Mouse (Mus musculus): Measurements from ENCODE around the gene Zfhx3. TPM values are rescaled to one million over a fixed set of nuclear protein-coding genes. Genes with fewer than 3 reads are reported as not detected.

Zfhx3 gene
- polyA plus RNA-seq, 1 experiment from 2014 or later, result 3.3 TPM

DNA sequence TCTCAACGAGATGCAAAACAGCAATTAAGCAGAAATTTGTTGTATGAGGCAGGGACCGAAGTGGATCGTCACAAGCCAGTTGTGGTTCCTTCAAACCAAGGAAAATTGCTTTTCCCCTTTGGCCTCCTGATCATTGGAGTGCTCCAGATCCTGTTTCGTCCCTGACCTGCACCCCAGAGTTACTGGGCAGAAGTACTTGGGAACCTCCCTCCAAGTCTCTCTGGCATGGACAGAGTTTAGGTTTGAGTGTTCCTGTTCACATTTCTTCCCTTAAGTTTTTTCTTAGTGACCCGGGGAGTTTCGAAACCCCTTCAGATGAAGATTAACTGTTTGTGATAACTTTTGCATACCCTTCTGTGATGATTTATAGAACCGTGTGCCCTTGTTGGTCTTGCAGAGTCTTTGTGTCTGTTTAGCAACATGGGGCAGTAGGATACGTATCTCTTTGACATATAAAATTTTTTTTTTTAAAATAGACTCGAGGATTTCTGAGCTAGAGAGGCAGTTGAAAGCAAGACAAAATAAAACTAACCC lies 788.5 kb downstream of the Zfhx3 start:
- Histone ChIP-seq H3K27me3 (ENCODE audit: control insufficient read depth, insufficient read depth, low read length) (no peaks in the 10 kb centered on the region), H3K4me1 (ENCODE audit: control insufficient read depth, insufficient read depth, low read length) (peaks cover 24% of the 10 kb centered on the region), H3K4me3 (ENCODE audit: low read length) (no peak overlapping the region), H3K9me3 (replicated peaks; ENCODE audit: control insufficient read depth, low read length) (no peaks in the 10 kb centered on the region), H3K4me2 (ENCODE audit: low read depth, low read length) (no peak overlapping the region), H3K27ac (ENCODE audit: low read length) (no peak overlapping the region), H3K36me3 (ENCODE audit: control insufficient read depth, insufficient read depth) (no peaks in the 10 kb centered on the region), H3K9ac (ENCODE audit: low read length) (no peak overlapping the region)
- 64% methylated on average over 9 of the region's 9 CpGs for WGBS
- no peak for ATAC-seq (replicated peaks; ENCODE audit: extremely low read depth, insufficient read depth, low FRiP score)

- 49% methylated on average over 11 of the region's 11 CpGs for WGBS
- Histone ChIP-seq H3K4me1 (ENCODE audit: control insufficient read depth, insufficient read depth, low read length) (peaks cover 30% of the 10 kb centered on the region), H3K27ac (ENCODE audit: low read length) (no peak overlapping the region), H3K9me3 (replicated peaks; ENCODE audit: control insufficient read depth, low read length) (no peaks in the 10 kb centered on the region), H3K27me3 (ENCODE audit: control insufficient read depth, insufficient read depth, low read length) (no peaks in the 10 kb centered on the region), H3K9ac (ENCODE audit: low read length) (no peak overlapping the region), H3K4me3 (ENCODE audit: low read length) (no peak overlapping the region), H3K4me2 (ENCODE audit: low read depth, low read length) (no peak overlapping the region), H3K36me3 (ENCODE audit: control insufficient read depth, insufficient read depth) (no peaks in the 10 kb centered on the region)
- ATAC-seq (replicated peaks; ENCODE audit: extremely low read depth, insufficient read depth, low FRiP score), result no peak
Observed at GRCm38 (mm10) chr8:108732500-108732899, 790.1 kb downstream of the Zfhx3 start.

GRCm38 (mm10) chr8:108733385-108733784 lies 790.9 kb downstream of the Zfhx3 start:
- no peak overlapping the region for H3K9ac ChIP-seq (ENCODE audit: low read length)

DNA sequence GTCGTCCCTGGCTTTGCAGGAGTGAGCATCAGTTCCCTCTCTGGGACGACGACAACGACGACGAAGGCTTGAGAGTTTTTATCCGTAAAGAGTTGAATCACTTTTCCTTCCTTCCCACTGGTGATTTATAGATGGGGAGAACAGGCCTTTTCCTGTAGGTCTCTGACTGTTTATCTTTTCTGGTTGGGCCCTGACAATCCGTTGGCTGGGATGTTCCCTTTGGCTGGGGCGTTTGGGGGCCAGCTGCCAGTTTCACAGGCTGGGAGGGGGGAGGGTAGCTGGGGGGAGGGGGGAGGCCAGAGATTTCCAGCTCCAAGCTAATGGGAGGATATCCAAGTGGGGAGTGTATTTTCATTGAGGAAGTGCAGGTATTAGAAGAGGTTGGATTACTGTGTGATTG lies 794.0 kb downstream of the Zfhx3 start:
- H3K4me2 ChIP-seq (ENCODE audit: low read depth, low read length), result no peak overlapping the region
- 44% methylated on average over 9 of the region's 9 CpGs for WGBS
- H3K36me3 ChIP-seq (ENCODE audit: control insufficient read depth, insufficient read depth), result no peaks in the 10 kb centered on the region
- H3K27ac ChIP-seq (ENCODE audit: low read length), result peak overlapping the region; percentile 29; the same call in 1 of the 2 replicates
- no peak overlapping the region for H3K9ac ChIP-seq (ENCODE audit: low read length)
- H3K4me1 ChIP-seq (ENCODE audit: control insufficient read depth, insufficient read depth, low read length), result peaks cover 19% of the 10 kb centered on the region
- no peaks in the 10 kb centered on the region for H3K27me3 ChIP-seq (ENCODE audit: control insufficient read depth, insufficient read depth, low read length)
- H3K4me3 ChIP-seq (ENCODE audit: low read length), result no peak overlapping the region
- peak; percentile 43; the same call in 1 of the 2 replicates for ATAC-seq (replicated peaks; ENCODE audit: extremely low read depth, insufficient read depth, low FRiP score)
- no peaks in the 10 kb centered on the region for H3K9me3 ChIP-seq (replicated peaks; ENCODE audit: control insufficient read depth, low read length)

More at GRCm38 (mm10) chr8:108733385-108733784, 790.9 kb downstream of the Zfhx3 start:
- H3K4me1 ChIP-seq (ENCODE audit: control insufficient read depth, insufficient read depth, low read length), result peaks cover 32% of the 10 kb centered on the region
- no peak overlapping the region for H3K27ac ChIP-seq (ENCODE audit: low read length)
- no peak for ATAC-seq (replicated peaks; ENCODE audit: extremely low read depth, insufficient read depth, low FRiP score)
- H3K4me3 ChIP-seq (ENCODE audit: low read length), result no peak overlapping the region
- no peaks in the 10 kb centered on the region for H3K9me3 ChIP-seq (replicated peaks; ENCODE audit: control insufficient read depth, low read length)
- no peaks in the 10 kb centered on the region for H3K36me3 ChIP-seq (ENCODE audit: control insufficient read depth, insufficient read depth)
- 75% methylated on average over 5 of the region's 5 CpGs for WGBS
- H3K4me2 ChIP-seq (ENCODE audit: low read depth, low read length), result no peak overlapping the region
- no peaks in the 10 kb centered on the region for H3K27me3 ChIP-seq (ENCODE audit: control insufficient read depth, insufficient read depth, low read length)

- no peak overlapping the region for H3K4me2 ChIP-seq (ENCODE audit: low read depth, low read length)
- ATAC-seq (replicated peaks; ENCODE audit: extremely low read depth, insufficient read depth, low FRiP score), result no peak
- H3K36me3 ChIP-seq (ENCODE audit: control insufficient read depth, insufficient read depth), result no peaks in the 10 kb centered on the region
- no peaks in the 10 kb centered on the region for H3K27me3 ChIP-seq (ENCODE audit: control insufficient read depth, insufficient read depth, low read length)
- no peaks in the 10 kb centered on the region for H3K9me3 ChIP-seq (replicated peaks; ENCODE audit: control insufficient read depth, low read length)
- H3K9ac ChIP-seq (ENCODE audit: low read length), result no peak overlapping the region
- H3K4me3 ChIP-seq (ENCODE audit: low read length), result no peak overlapping the region
- WGBS, result 84% methylated on average over 10 of the region's 10 CpGs
- peaks cover 16% of the 10 kb centered on the region for H3K4me1 ChIP-seq (ENCODE audit: control insufficient read depth, insufficient read depth, low read length)
- H3K27ac ChIP-seq (ENCODE audit: low read length), result no peak overlapping the region
Observed at GRCm38 (mm10) chr8:108738179-108738578, 795.7 kb downstream of the Zfhx3 start.

DNA sequence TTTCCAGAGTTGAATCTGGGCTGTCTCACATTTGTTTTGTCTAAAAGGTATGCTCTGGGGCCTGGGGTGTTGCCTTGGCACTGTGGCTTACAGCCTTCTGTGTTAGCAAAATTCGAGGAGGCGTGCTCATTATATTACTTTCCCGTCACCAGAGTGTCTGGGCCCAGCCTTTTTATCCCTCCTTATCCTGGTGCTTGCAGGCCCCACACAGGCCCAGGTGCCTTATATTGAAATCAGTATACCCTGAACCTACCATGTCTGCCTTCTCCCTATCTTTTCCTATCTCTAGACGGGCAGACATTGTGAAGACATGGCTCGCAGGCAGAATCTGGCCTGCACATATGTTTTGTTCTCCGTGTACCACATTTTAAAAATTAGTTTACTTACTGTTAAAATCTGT lies 797.1 kb downstream of the Zfhx3 start:
- 85% methylated on average over 6 of the region's 6 CpGs for whole genome bisulfite sequencing
- Histone ChIP-seq H3K27ac (ENCODE audit: low read length) (no peak overlapping the region), H3K36me3 (ENCODE audit: control insufficient read depth, insufficient read depth) (no peaks in the 10 kb centered on the region), H3K4me1 (ENCODE audit: control insufficient read depth, insufficient read depth, low read length) (peaks cover 17% of the 10 kb centered on the region), H3K4me2 (ENCODE audit: low read depth, low read length) (no peak overlapping the region), H3K27me3 (ENCODE audit: control insufficient read depth, insufficient read depth, low read length) (no peaks in the 10 kb centered on the region), H3K9ac (ENCODE audit: low read length) (no peak overlapping the region), H3K9me3 (replicated peaks; ENCODE audit: control insufficient read depth, low read length) (no peaks in the 10 kb centered on the region), H3K4me3 (ENCODE audit: low read length) (no peak overlapping the region)
- no peak for ATAC-seq (replicated peaks; ENCODE audit: extremely low read depth, insufficient read depth, low FRiP score)

GRCm38 (mm10) chr8:108740443-108740842 lies 798.0 kb downstream of the Zfhx3 start:
- no peak overlapping the region for H3K9ac ChIP-seq (ENCODE audit: low read length)
- H3K4me1 ChIP-seq (ENCODE audit: control insufficient read depth, insufficient read depth, low read length), result peaks cover 17% of the 10 kb centered on the region
- H3K4me2 ChIP-seq (ENCODE audit: low read depth, low read length), result no peak overlapping the region
- WGBS, result 87% methylated on average over 13 of the region's 13 CpGs
- H3K9me3 ChIP-seq (replicated peaks; ENCODE audit: control insufficient read depth, low read length), result no peaks in the 10 kb centered on the region
- no peak overlapping the region for H3K4me3 ChIP-seq (ENCODE audit: low read length)
- H3K36me3 ChIP-seq (ENCODE audit: control insufficient read depth, insufficient read depth), result no peaks in the 10 kb centered on the region
- H3K27ac ChIP-seq (ENCODE audit: low read length), result no peak overlapping the region
- ATAC-seq (replicated peaks; ENCODE audit: extremely low read depth, insufficient read depth, low FRiP score), result no peak
- no peaks in the 10 kb centered on the region for H3K27me3 ChIP-seq (ENCODE audit: control insufficient read depth, insufficient read depth, low read length)

DNA sequence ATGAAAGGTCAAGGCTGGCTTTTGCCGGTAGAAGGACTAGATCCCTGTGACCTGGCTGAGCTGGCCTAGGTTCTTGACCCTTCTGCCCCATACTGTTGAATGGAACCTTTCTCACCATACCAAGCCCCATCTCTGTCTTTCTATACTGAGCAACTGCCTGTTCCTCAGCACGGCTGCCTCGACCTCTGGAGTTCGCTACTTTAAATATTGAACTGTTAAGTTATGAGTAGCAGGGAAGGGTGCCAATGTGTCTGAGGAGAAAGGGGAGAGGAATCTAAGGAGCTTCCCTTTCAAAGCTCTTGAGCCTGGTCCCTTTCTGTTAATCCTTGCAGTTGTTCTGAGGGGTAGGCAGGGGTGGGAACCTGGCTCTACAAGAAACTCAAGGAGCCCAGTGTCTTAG lies 799.2 kb downstream of the Zfhx3 start:
- peaks cover 17% of the 10 kb centered on the region for H3K4me1 ChIP-seq (ENCODE audit: control insufficient read depth, insufficient read depth, low read length)
- no peaks in the 10 kb centered on the region for H3K36me3 ChIP-seq (ENCODE audit: control insufficient read depth, insufficient read depth)
- ATAC-seq (replicated peaks; ENCODE audit: extremely low read depth, insufficient read depth, low FRiP score), result no peak
- no peak overlapping the region for H3K4me3 ChIP-seq (ENCODE audit: low read length)
- WGBS, result 78% methylated on average over 4 of the region's 4 CpGs
- no peak overlapping the region for H3K27ac ChIP-seq (ENCODE audit: low read length)
- H3K4me2 ChIP-seq (ENCODE audit: low read depth, low read length), result no peak overlapping the region
- no peaks in the 10 kb centered on the region for H3K27me3 ChIP-seq (ENCODE audit: control insufficient read depth, insufficient read depth, low read length)
- no peak overlapping the region for H3K9ac ChIP-seq (ENCODE audit: low read length)
- no peaks in the 10 kb centered on the region for H3K9me3 ChIP-seq (replicated peaks; ENCODE audit: control insufficient read depth, low read length)

DNA sequence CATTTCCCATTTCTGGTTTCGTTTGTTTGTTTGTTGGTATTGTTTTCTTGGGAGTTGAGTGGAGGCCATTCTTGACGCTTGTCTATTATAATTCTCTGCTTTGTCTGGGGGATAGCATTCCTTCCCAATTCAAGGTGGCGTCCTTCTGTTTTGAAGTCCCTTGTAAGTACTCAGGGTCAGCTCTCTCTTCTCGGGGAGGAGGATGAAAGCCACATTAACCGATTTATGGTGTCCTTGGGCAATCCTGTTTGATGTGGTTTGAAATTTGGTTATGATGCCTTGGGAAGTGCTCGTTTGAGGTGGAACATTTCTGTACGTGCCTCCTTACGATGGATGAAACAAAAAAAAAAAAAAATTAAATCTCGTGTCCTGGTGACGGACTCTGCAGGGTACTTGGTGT lies 800.0 kb downstream of the Zfhx3 start:
- Histone ChIP-seq H3K9ac (ENCODE audit: low read length) (no peak overlapping the region), H3K9me3 (replicated peaks; ENCODE audit: control insufficient read depth, low read length) (no peaks in the 10 kb centered on the region), H3K27ac (ENCODE audit: low read length) (no peak overlapping the region), H3K4me1 (ENCODE audit: control insufficient read depth, insufficient read depth, low read length) (peaks cover 13% of the 10 kb centered on the region), H3K36me3 (ENCODE audit: control insufficient read depth, insufficient read depth) (no peaks in the 10 kb centered on the region), H3K27me3 (ENCODE audit: control insufficient read depth, insufficient read depth, low read length) (no peaks in the 10 kb centered on the region), H3K4me2 (ENCODE audit: low read depth, low read length) (no peak overlapping the region), H3K4me3 (ENCODE audit: low read length) (no peak overlapping the region)
- WGBS, result 79% methylated on average over 10 of the region's 10 CpGs
- ATAC-seq (replicated peaks; ENCODE audit: extremely low read depth, insufficient read depth, low FRiP score), result no peak

Data from heart, embryonic 16.5 days (tissue).